Mouse (Mus musculus) MEL (cell line): ENCODE results near the gene Rnf133. TPM values are rescaled to one million over a fixed set of nuclear protein-coding genes. Genes with fewer than 3 reads are reported as not detected.

Experiments used
- DNase-seq: peaks from one replicate; pipeline ENCODE4 v3.0.0; 2011; ENCODE audit warnings: low read depth, low spot score
- H3K27ac ChIP-seq: 2 replicates; pipeline ENCODE4 v1.5.1; 2012; ENCODE audit warnings: low read depth, mild to moderate bottlenecking, control low read depth, low read length, moderate library complexity; ENCODE audit not compliant: control insufficient read depth
- H3K27me3 ChIP-seq, 2 experiments: fragments of 150-350 bp in 1 of 2; sonication (generic) in 1 of 2; 2 replicates each; pipeline ENCODE4 v1.6.1; 2012; ENCODE audit warnings: low read length in 2 of 2, mild to moderate bottlenecking in 2 of 2, improper control_type of control experiment in 1 of 2, moderate library complexity in 1 of 2; ENCODE audit not compliant: insufficient read depth in 2 of 2, control insufficient read depth in 1 of 2
- H3K36me3 ChIP-seq, 2 experiments: 2 replicates each; pipeline ENCODE4 v1.6.1; 2012 to 2014; ENCODE audit warnings: low read length in 2 of 2, improper control_type of control experiment in 1 of 2, inconsistent platforms in 1 of 2, mild to moderate bottlenecking in 1 of 2; ENCODE audit not compliant: insufficient read depth in 2 of 2, control insufficient read depth in 1 of 2
- H3K4me1 ChIP-seq, 2 experiments: fragments of 150-350 bp in 1 of 2; sonication (generic) in 1 of 2; 2 replicates each; pipeline ENCODE4 v1.6.1; 2012; ENCODE audit warnings: low read length in 2 of 2, improper control_type of control experiment in 1 of 2, mild to moderate bottlenecking in 1 of 2; ENCODE audit not compliant: insufficient read depth in 2 of 2, control insufficient read depth in 1 of 2
- H3K4me3 ChIP-seq, 2 experiments: fragments of 150-350 bp in 1 of 2; sonication (generic) in 1 of 2; 2 replicates each; pipeline ENCODE4 v1.5.1; 2012; ENCODE audit warnings: low read depth in 2 of 2, low read length in 2 of 2, mild to moderate bottlenecking in 2 of 2, moderate library complexity in 2 of 2, control low read depth in 1 of 2, improper control_type of control experiment in 1 of 2; ENCODE audit not compliant: control insufficient read depth in 1 of 2, insufficient read depth in 1 of 2
- H3K79me2 ChIP-seq: 2 replicates; pipeline ENCODE4 v1.6.1; 2012; ENCODE audit warnings: mild to moderate bottlenecking, low read length, moderate library complexity; ENCODE audit not compliant: control insufficient read depth, poor library complexity, insufficient read depth
- H3K9ac ChIP-seq: 2 replicates; pipeline ENCODE4 v1.6.1; 2012; ENCODE audit warnings: low read depth, mild to moderate bottlenecking, control low read depth, low read length, moderate library complexity; ENCODE audit not compliant: control insufficient read depth, poor library complexity, severe bottlenecking
- H3K9me3 ChIP-seq: fragments of 150-350 bp; sonication (generic); replicated peaks from 2 replicates; pipeline ENCODE4 v1.6.1; 2012; ENCODE audit warnings: mild to moderate bottlenecking, low read length, improper control_type of control experiment, moderate library complexity; ENCODE audit not compliant: insufficient read depth
- CHD1 ChIP-seq: IDR thresholded peaks from 2 replicates; pipeline ENCODE4 v1.6.1; 2012; ENCODE audit warnings: low read depth, mild to moderate bottlenecking, inconsistent platforms, low read length, improper control_type of control experiment
- E2F4 ChIP-seq: IDR thresholded peaks from 2 replicates; pipeline ENCODE4 v1.6.1; 2011; ENCODE audit warnings: low read depth, low read length, improper control_type of control experiment, borderline replicate concordance
- EP300 ChIP-seq, 2 experiments: IDR thresholded peaks; 2 replicates each; pipeline ENCODE4 v1.6.1; 2011; ENCODE audit warnings: improper control_type of control experiment in 2 of 2, low read length in 2 of 2, low read depth in 1 of 2, mild to moderate bottlenecking in 1 of 2
- GABPA ChIP-seq: IDR thresholded peaks from 2 replicates; pipeline ENCODE4 v1.6.1; 2012; ENCODE audit warnings: low read depth, mild to moderate bottlenecking, inconsistent platforms, low read length, improper control_type of control experiment, moderate library complexity
- GATA1 ChIP-seq: IDR thresholded peaks from 2 replicates; pipeline ENCODE4 v1.6.1; 2011; ENCODE audit warnings: low read depth, low read length, improper control_type of control experiment
- HCFC1 ChIP-seq: IDR thresholded peaks from 2 replicates; pipeline ENCODE4 v1.6.1; 2012; ENCODE audit warnings: low read depth, mild to moderate bottlenecking, inconsistent platforms, low read length, improper control_type of control experiment, moderate library complexity
- KAT2A ChIP-seq: conservative IDR thresholded peaks from 2 replicates; pipeline ENCODE4 v1.6.1; 2012; ENCODE audit warnings: low read depth, low read length, improper control_type of control experiment, inconsistent platforms
- MYB ChIP-seq: IDR thresholded peaks from 2 replicates; pipeline ENCODE4 v1.6.1; 2011; ENCODE audit warnings: mild to moderate bottlenecking, low read depth, low read length, improper control_type of control experiment
- NELFE ChIP-seq: IDR thresholded peaks from 2 replicates; pipeline ENCODE4 v1.6.1; 2011; ENCODE audit warnings: low read depth, low read length, improper control_type of control experiment
- POLR2A ChIP-seq, 2 experiments: IDR thresholded peaks; 2 replicates each; pipeline ENCODE4 v1.6.1; 2011 to 2012; ENCODE audit warnings: low read length in 2 of 2, mild to moderate bottlenecking in 2 of 2, control low read depth in 1 of 2, improper control_type of control experiment in 1 of 2, low read depth in 1 of 2, moderate library complexity in 1 of 2; ENCODE audit not compliant: control insufficient read depth in 1 of 2, insufficient read depth in 1 of 2, poor library complexity in 1 of 2
- POLR2AphosphoS2 ChIP-seq: IDR thresholded peaks from 2 replicates; pipeline ENCODE4 v1.6.1; 2011; ENCODE audit warnings: low read length, improper control_type of control experiment
- SIN3A ChIP-seq: IDR thresholded peaks from 2 replicates; pipeline ENCODE4 v1.6.1; 2012; ENCODE audit warnings: low read length, improper control_type of control experiment, inconsistent platforms
- TCF12 ChIP-seq: IDR thresholded peaks from 2 replicates; pipeline ENCODE4 v1.6.1; 2014; ENCODE audit warnings: low read depth, mild to moderate bottlenecking, inconsistent platforms, low read length, improper control_type of control experiment, moderate library complexity
- UBTF ChIP-seq: IDR thresholded peaks from 2 replicates; pipeline ENCODE4 v1.6.1; 2012; ENCODE audit warnings: low read depth, mild to moderate bottlenecking, inconsistent platforms, low read length, improper control_type of control experiment, moderate library complexity, borderline replicate concordance; ENCODE audit not compliant: insufficient read depth
- USF1 ChIP-seq: IDR thresholded peaks from 2 replicates; pipeline ENCODE4 v1.6.1; 2014; ENCODE audit warnings: low read depth, mild to moderate bottlenecking, inconsistent platforms, low read length, improper control_type of control experiment, moderate library complexity
- USF2 ChIP-seq, 2 experiments: IDR thresholded peaks; 2 replicates each; pipeline ENCODE4 v1.6.1; 2011 to 2012; ENCODE audit warnings: improper control_type of control experiment in 2 of 2, low read length in 2 of 2, borderline replicate concordance in 1 of 2, inconsistent platforms in 1 of 2, low read depth in 1 of 2, mild to moderate bottlenecking in 1 of 2; ENCODE audit not compliant: insufficient read depth in 1 of 2
- ZC3H11A ChIP-seq: IDR thresholded peaks from 2 replicates; pipeline ENCODE4 v1.6.1; 2012; ENCODE audit warnings: low read depth, mild to moderate bottlenecking, inconsistent platforms, low read length, improper control_type of control experiment
- ZKSCAN1 ChIP-seq: IDR thresholded peaks from 2 replicates; pipeline ENCODE4 v1.6.1; 2012; ENCODE audit warnings: low read depth, mild to moderate bottlenecking, inconsistent platforms, low read length, improper control_type of control experiment, moderate library complexity
- polyA plus RNA-seq, 2 experiments: library from polyadenylated mRNA; stranded (reverse) in 1 of 2; unstranded in 1 of 2; fragments of >175 nt in 1 of 2; fragments of >200 nt in 1 of 2; gene quantifications; 2 replicates each; pipeline versions ENCODE4 v1.2.1 to v1.2.4; 2012; ENCODE audit warnings: low replicate concordance in 2 of 2, low read depth in 1 of 2; ENCODE audit not compliant: insufficient read length in 2 of 2, insufficient read depth in 1 of 2, missing spikeins in 1 of 2
- total RNA-seq: library from RNA; depleted of rRNA; stranded (reverse); fragments of 300-350 nt; gene quantifications from 2 replicates; pipeline ENCODE4 v1.2.3, GENCODE M21; 2012; rRNA removed

The Rnf133 gene
- total and polyA plus RNA-seq, 3 experiments, result not detected

GRCm38 (mm10) chr6:23630465-23630864 is 19.6 kb downstream of the Rnf133 start:
- Histone ChIP-seq H3K9ac (no peak overlapping the region), H3K27ac (no peak overlapping the region), H3K27me3 (no peaks in the 10 kb centered on the region; a peak in 1 of 4 replicates), H3K4me3 (no peak overlapping the region), H3K79me2 (no peaks in the 10 kb centered on the region), H3K9me3 (no peaks in the 10 kb centered on the region), H3K36me3 (no peaks in the 10 kb centered on the region), H3K4me1 (no peaks in the 10 kb centered on the region)
- no peak for TF ChIP-seq HCFC1
- TF ChIP-seq ZC3H11A, result no peak
- TF ChIP-seq CHD1, result no peak
- no peak for TF ChIP-seq KAT2A
- TF ChIP-seq GATA1, result no peak
- no peak for TF ChIP-seq ZKSCAN1
- TF ChIP-seq EP300 (IDR thresholded peaks at IDR 0.05; ENCODE audit: low read depth in 1 of 2, low read length in 2 of 2), result no peak
- no peak for TF ChIP-seq NELFE
- no peak for TF ChIP-seq TCF12
- no peak for TF ChIP-seq GABPA
- no peak for TF ChIP-seq POLR2AphosphoS2
- no peak for TF ChIP-seq USF2 (IDR thresholded peaks at IDR 0.05; ENCODE audit: borderline replicate concordance in 1 of 2, insufficient read depth in 1 of 2, low read depth in 1 of 2, low read length in 2 of 2)
- TF ChIP-seq E2F4, result no peak
- no peak for TF ChIP-seq MYB
- no peak for TF ChIP-seq SIN3A
- no peak for TF ChIP-seq POLR2A (IDR thresholded peaks at IDR 0.05; ENCODE audit: control insufficient read depth in 1 of 2, insufficient read depth in 1 of 2, low read depth in 1 of 2, low read length in 2 of 2, poor library complexity in 1 of 2)
- TF ChIP-seq USF1, result no peak
- no peak for TF ChIP-seq UBTF
- no peak for DNase-seq

Other genes with a start within 250 kb of the Rnf133 start
- gene Rnf148, start 4.8 kb upstream of the Rnf133 start, total RNA-seq, result not detected in 2 replicates
- gene Rnf148, start 4.8 kb upstream of the Rnf133 start, polyA plus RNA-seq, result not detected
- gene Cadps2, start 189.1 kb upstream of the Rnf133 start, total RNA-seq, result not detected in 2 replicates
- not detected for gene Cadps2, start 189.1 kb upstream of the Rnf133 start, polyA plus RNA-seq